Mouse (Mus musculus): ENCODE data around the gene Tmem135.

- TF ChIP-seq CTCF (IDR thresholded peaks at IDR 0.05) (peak; percentile 86), EP300 (IDR thresholded peaks at IDR 0.05; ENCODE audit: insufficient read depth, low read depth, low read length) (peak; percentile 80; the same call in 1 of the 2 replicates), POLR2A (IDR thresholded peaks at IDR 0.05; ENCODE audit: insufficient read depth, low read depth, low read length) (no peak)
Measured at GRCm38 (mm10) chr7:89370917-89371316, 33.1 kb downstream of the Tmem135 start.

Data from heart, adult 2 months (tissue).